ENCODE assay signal across 13 mouse cellular contexts in the genomic region with DNA sequence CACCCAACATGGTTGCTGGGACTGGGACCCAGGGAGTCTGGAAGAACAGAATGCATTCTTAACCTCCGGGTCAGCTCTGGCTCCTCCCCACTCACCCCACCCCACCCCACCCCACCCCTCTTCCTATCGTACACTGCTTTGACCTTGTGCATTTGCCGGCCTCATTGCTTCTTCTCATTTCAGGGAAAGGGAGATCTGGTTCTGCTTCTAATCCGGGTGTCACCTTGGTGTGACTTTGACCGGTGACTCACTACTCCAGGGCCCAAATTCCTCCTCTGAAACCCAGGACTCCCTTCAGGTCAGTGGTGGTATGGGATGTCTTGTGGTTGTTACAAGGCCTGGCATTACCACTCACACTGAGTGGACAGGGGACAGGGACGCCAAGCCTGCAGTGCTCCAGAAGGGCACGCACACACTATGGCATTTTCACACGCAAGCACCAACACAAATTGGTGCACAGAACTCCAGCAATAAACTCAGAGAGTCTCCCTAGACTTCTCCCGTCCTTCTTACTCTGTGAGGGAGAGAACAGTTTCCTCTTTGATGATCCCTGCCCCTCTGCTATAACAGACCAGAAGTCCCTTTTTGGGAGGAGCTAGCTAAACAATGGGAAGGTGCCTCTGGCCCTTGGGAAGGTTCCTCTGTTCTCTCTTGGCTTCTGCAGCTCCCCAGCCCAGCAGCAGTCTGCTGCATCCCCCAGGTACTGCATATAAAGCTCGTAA. TPM values are rescaled to one million over a fixed set of nuclear protein-coding genes. Genes with fewer than 3 reads are reported as not detected.
DNase-seq lines count a peak whose midpoint lies in the region; ATAC-seq and TF ChIP-seq lines count a peak whose summit lies in the region.
"Had no signal": no experiment of that assay in that cellular context is flagged by ENCODE, and none has a peak within 500 bp of the region (broad histone marks: within the 10 kb centered on the region; RNA-seq: fewer than 3 reads in every experiment).

No protein-coding gene starts in this region.

- peak overlapping the region; percentile 81 for H3K27ac ChIP-seq in heart, embryonic 10.5 days
- peak overlapping the region; percentile 99 for H3K27ac ChIP-seq in ES-Bruce4 (ENCODE audit: insufficient read depth, low read length)
- peak overlapping the region; percentile 88; the same call in 1 of the 2 replicates for H3K27ac ChIP-seq in forebrain, embryonic 15.5 days (replicated peaks)
- H3K27ac ChIP-seq in midbrain, embryonic 10.5 days (replicated peaks) = peak overlapping the region; percentile 80
- H3K27ac ChIP-seq: limb, embryonic 15.5 days had no signal

- peak overlapping the region; percentile 25 for H3K4me3 ChIP-seq in heart, embryonic 10.5 days
- H3K4me3 ChIP-seq in ES-Bruce4 (ENCODE audit: low read depth, low read length) = peak overlapping the region; percentile 73
- H3K4me3 ChIP-seq in forebrain, embryonic 15.5 days = no peak overlapping the region
- peak overlapping the region; percentile 28 for H3K4me3 ChIP-seq in midbrain, embryonic 10.5 days
- H3K4me3 ChIP-seq: limb, embryonic 15.5 days had no signal

- TF ChIP-seq EP300 in ES-Bruce4 (IDR thresholded peaks at IDR 0.05; ENCODE audit: insufficient read depth, low read depth, low read length) = peak; percentile 80

- WGBS in heart, embryonic 10.5 days = 35% methylated on average over 10 of the region's 10 CpGs
- 50% methylated on average over 10 of the region's 10 CpGs for WGBS in forebrain, embryonic 15.5 days
- WGBS in midbrain, embryonic 10.5 days = 34% methylated on average over 10 of the region's 10 CpGs

- no peak overlapping the region for H3K4me2 ChIP-seq in forebrain, embryonic 15.5 days (replicated peaks)
- H3K4me2 ChIP-seq: limb, embryonic 15.5 days had no signal

- H3K27me3 ChIP-seq in heart, embryonic 10.5 days (ENCODE audit: insufficient read depth, poor library complexity, severe bottlenecking) = 0 out of 2 replicates have a peak, but pooled peaks cover 4% of the 10 kb centered on the region
- H3K27me3 ChIP-seq in ES-Bruce4 (ENCODE audit: control insufficient read depth, insufficient read depth, low read length, poor library complexity, severe bottlenecking) = no peaks in the 10 kb centered on the region
- H3K27me3 ChIP-seq in forebrain, embryonic 15.5 days = no peaks in the 10 kb centered on the region
- H3K27me3 ChIP-seq in midbrain, embryonic 10.5 days (ENCODE audit: low read depth, poor library complexity, severe bottlenecking) = peaks cover 71% of the 10 kb centered on the region

- ATAC-seq in forebrain, embryonic 15.5 days (replicated peaks) = no peak
- ATAC-seq: activated CD4-positive, CD25-positive, alpha-beta regulatory T cell, adult 4 months; CD4-positive, CD25-positive, alpha-beta regulatory T cell, adult 4 months had no signal

- DNase-seq in heart, embryonic 10.5 days (ENCODE audit: low spot score) = peak; percentile 86
- no peak for DNase-seq in heart, postnatal 36 days
- peak; percentile 43 for DNase-seq in midbrain, embryonic 10.5 days (ENCODE audit: low spot score)
- DNase-seq in retina, postnatal 1 day = no peak
- DNase-seq in right cerebral cortex, postnatal 14 days = no peak
- DNase-seq in liver = no peak
- DNase-seq: lung, postnatal 4 days had no signal

- H3K36me3 ChIP-seq in heart, embryonic 10.5 days = no peaks in the 10 kb centered on the region
- H3K36me3 ChIP-seq in ES-Bruce4 (ENCODE audit: control insufficient read depth, insufficient read depth, low read length, poor library complexity, severe bottlenecking) = peaks cover 14% of the 10 kb centered on the region
- no peaks in the 10 kb centered on the region for H3K36me3 ChIP-seq in forebrain, embryonic 15.5 days
- 0 out of 2 replicates have a peak, but pooled peaks cover 5% of the 10 kb centered on the region for H3K36me3 ChIP-seq in midbrain, embryonic 10.5 days
- H3K36me3 ChIP-seq: limb, embryonic 15.5 days had no signal

- no peak for TF ChIP-seq POLR2A in ES-Bruce4 (IDR thresholded peaks at IDR 0.05; ENCODE audit: insufficient read depth, low read length)

- H3K9me3 ChIP-seq in heart, embryonic 10.5 days = no peaks in the 10 kb centered on the region
- no peaks in the 10 kb centered on the region for H3K9me3 ChIP-seq in ES-Bruce4 (replicated peaks; ENCODE audit: control insufficient read depth, insufficient read depth, low read length, poor library complexity, severe bottlenecking)
- H3K9me3 ChIP-seq in forebrain, embryonic 15.5 days = no peaks in the 10 kb centered on the region
- no peaks in the 10 kb centered on the region for H3K9me3 ChIP-seq in midbrain, embryonic 10.5 days (replicated peaks)
- H3K9me3 ChIP-seq: limb, embryonic 15.5 days had no signal

- peaks cover 41% of the 10 kb centered on the region for H3K4me1 ChIP-seq in heart, embryonic 10.5 days
- peaks cover 14% of the 10 kb centered on the region for H3K4me1 ChIP-seq in ES-Bruce4 (ENCODE audit: control insufficient read depth, insufficient read depth, low read length)
- H3K4me1 ChIP-seq in forebrain, embryonic 15.5 days = peaks cover 58% of the 10 kb centered on the region
- H3K4me1 ChIP-seq in midbrain, embryonic 10.5 days = peaks cover 65% of the 10 kb centered on the region

- intact Hi-C loops in heart, postnatal 36 days (cut with DNase I) = no loop called here

- no peak for TF ChIP-seq CTCF in ES-Bruce4 (IDR thresholded peaks at IDR 0.05; ENCODE audit: low read depth, low read length)

- H3K9ac ChIP-seq in ES-Bruce4 (ENCODE audit: low read depth, poor library complexity, severe bottlenecking) = peak overlapping the region; percentile 66
- no peak overlapping the region for H3K9ac ChIP-seq in forebrain, embryonic 15.5 days (replicated peaks)
- H3K9ac ChIP-seq: limb, embryonic 15.5 days had no signal

RNA-seq across cellular contexts. Expression of gene Pipox, which starts 9.2 kb away (rescaled TPM):
- 2.0 and 3.0 TPM in 2 replicates for polyA plus RNA-seq in heart, embryonic 10.5 days (2016; fragmentation: Nextera tagmentation; extraction: Ambion mirVana)
- under 1 TPM; 0.53 to 0.89 TPM for total RNA-seq in heart, postnatal 36 days (2021)
- polyA plus RNA-seq in ES-Bruce4 (2011; ENCODE audit: insufficient read depth, insufficient read length, low read depth, missing spikeins) = 14.3 and 17.0 TPM in 2 replicates
- 10.2 and 11.2 TPM in 2 replicates for polyA plus RNA-seq in forebrain, embryonic 15.5 days (2015; fragmentation: Nextera tagmentation; extraction: Ambion mirVana)
- polyA plus RNA-seq in midbrain, embryonic 10.5 days (2016; fragmentation: Nextera tagmentation; extraction: Ambion mirVana) = 9.0 and 16.5 TPM in 2 replicates
- total RNA-seq: gastrocnemius, adult 18-20 months had no signal

RNA-seq across cellular contexts. Expression of gene Sez6, which starts 45.9 kb away (rescaled TPM):
- polyA plus RNA-seq in heart, embryonic 10.5 days (2016; fragmentation: Nextera tagmentation; extraction: Ambion mirVana) = 0.05 and 0.30 TPM in 2 replicates
- total RNA-seq in heart, postnatal 36 days (2021) = under 1 TPM; 0.16 to 0.44 TPM
- 0.33 and 0.57 TPM in 2 replicates for polyA plus RNA-seq in ES-Bruce4 (2011; ENCODE audit: insufficient read depth, insufficient read length, low read depth, missing spikeins)
- 243 and 249 TPM in 2 replicates for polyA plus RNA-seq in forebrain, embryonic 15.5 days (2015; fragmentation: Nextera tagmentation; extraction: Ambion mirVana)
- polyA plus RNA-seq in midbrain, embryonic 10.5 days (2016; fragmentation: Nextera tagmentation; extraction: Ambion mirVana) = 3.5 and 7.1 TPM in 2 replicates
- polyA plus RNA-seq: CD4-positive, CD25-positive, alpha-beta regulatory T cell, adult 4 months had no signal

Comparison
In these comparisons a context has a peak if more than half of its experiments do, and no peak if none do; other contexts are left out.
1. DNase-seq: peak in heart, embryonic 10.5 days (single experiment) and midbrain, embryonic 10.5 days (single experiment); none in heart, postnatal 36 days (0 of 2), retina, postnatal 1 day (single experiment), right cerebral cortex, postnatal 14 days (single experiment) and liver (single experiment).
2. RNA of gene Sez6, which starts 45.9 kb away (polyA plus RNA-seq): 243 to 249 TPM in forebrain, embryonic 15.5 days; 3.5 to 7.1 TPM in midbrain, embryonic 10.5 days, 0.33 to 0.57 TPM in ES-Bruce4 and 0.05 to 0.30 TPM in heart, embryonic 10.5 days; every median in the first group is over 10 times any median in the second.
3. Peak in every context shown above with its lines, with median percentiles within 50 percentile points of each other: H3K27ac ChIP-seq.